Mouse (Mus musculus) heart, adult 10 weeks (tissue): ENCODE results near the gene Ccdc155. TPM values are rescaled to one million over a fixed set of nuclear protein-coding genes. Genes with fewer than 3 reads are reported as not detected.

ENCODE experiments used
- polyA plus RNA-seq: library from polyadenylated mRNA; stranded (reverse); fragments of 350-450 nt; fragmentation: Illumina TruSeq; extraction: RNeasy Lipid Tissue Mini Kit (QIAGEN cat#74804); gene quantifications from one replicate; pipeline ENCODE4 v1.2.3, GENCODE M21; 2014; ENCODE audit warnings: low read depth, low replicate concordance

Ccdc155 gene
- polyA plus RNA-seq, result not detected

GRCm38 (mm10) chr7:45204380-45205143 is at the start of gene Ccdc155:
Ccdc155 (minus strand) TSS chr7:45204892.

DNA sequence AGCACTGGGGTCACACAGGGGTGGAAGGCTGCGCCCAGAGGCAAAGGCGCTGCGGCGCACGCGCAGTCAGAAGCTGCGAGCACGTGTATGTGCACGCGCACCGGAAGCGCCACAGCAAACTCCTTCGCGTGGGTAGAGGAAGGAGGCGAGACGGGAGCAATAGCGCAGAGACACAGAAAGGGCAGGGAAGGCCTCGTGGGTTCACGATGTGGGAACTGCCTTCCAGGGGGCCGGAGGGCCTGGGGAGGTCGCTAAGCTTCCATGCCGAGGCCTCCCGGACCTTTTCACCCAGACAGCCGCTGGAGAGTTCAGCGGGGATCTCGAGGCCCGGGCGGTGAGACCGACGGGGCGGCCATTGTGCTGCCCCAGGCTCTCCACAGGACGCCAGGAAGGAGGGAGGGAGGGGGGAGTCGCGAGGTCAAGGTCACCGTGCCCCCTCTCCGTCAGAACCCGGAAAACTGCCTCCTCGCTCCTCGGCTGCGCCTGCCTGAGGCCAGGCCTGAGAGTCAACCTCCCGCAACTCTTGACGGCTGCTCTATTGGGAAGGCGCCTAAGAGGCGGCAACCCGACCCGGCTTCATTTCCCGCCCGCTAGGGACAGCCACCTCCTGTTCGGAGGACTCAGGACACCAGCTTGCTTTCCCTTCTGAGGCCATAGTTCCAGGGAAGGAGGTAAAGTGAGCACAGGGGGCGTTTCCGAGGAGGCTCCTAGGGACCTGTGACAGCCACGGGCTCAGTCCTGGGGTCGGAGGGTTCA is 36.1 kb upstream of the Ccdc155 start, which contains the start of gene Slc6a16:
Gene Slc6a16 (plus strand): TSS at position 453 of the 756 bp plus-strand sequence.

DNA sequence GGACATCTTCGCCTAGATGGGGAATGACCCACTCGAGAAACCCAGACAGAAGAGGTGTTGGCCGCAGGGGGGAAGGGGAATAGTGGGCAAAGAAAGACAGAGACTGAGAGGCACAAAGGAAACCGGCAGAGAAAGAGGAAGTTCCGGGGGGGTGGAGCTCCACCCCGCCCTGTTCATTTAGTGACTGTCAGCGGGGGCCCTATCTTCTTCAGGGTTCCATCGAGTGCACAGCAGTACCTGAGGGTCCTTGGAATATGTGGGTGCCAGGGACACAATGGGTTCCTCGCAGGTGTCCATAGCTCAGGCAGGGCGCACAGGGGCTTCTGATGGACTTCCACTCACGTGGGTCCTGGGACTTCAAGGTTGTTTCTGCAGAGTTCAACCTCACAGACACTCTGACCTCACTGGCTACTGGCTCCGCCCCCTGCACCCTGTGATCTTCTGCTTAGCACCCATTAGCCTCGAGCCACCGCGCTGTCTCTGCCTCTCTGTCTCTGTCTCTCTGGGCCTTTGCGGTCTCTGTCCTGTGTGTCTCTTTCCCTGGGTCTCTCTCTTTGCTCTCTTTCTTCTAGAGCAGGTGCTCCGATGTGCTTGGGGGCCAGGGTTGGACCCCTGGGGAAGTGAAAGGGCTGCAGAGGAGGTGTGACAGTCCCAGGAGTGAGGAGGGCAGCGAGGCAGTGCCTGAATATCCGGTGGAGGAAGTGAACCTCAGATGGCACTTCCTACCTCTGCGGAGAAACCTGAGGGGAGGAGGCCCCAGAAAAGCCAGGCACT is 34.2 kb upstream of the Ccdc155 start, which contains the start of gene Cd37:
Gene Cd37 (minus strand): TSS at position 393 of the 774 bp plus-strand sequence.

GRCm38 (mm10) chr7:45215673-45216441 is 11.2 kb upstream of the Ccdc155 start, which contains the start of gene Tead2:
Tead2 (plus strand) TSS chr7:45215753.

DNA sequence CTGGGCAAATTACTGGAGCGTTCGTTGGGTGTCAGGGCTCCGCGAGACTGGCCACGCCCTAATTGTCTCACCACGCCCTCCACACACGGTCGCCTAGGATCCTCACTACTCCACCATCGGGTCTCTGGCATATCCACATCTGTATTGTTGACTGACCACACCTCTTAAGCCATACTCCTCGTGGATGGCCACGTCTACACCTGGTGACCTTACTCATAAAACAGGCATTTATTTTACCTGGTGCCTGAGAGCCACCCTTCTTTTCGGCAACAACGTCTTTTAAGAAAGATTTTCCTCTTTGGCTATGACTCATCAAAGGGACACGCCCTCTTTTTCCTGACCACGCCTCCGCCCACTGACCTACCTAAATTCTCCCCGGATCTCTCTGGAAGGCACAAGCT is 7.2 kb upstream of the Ccdc155 start, which contains the start of gene Dkkl1:
Gene Dkkl1 (minus strand): TSS at position 297 of the 401 bp plus-strand sequence.

DNA sequence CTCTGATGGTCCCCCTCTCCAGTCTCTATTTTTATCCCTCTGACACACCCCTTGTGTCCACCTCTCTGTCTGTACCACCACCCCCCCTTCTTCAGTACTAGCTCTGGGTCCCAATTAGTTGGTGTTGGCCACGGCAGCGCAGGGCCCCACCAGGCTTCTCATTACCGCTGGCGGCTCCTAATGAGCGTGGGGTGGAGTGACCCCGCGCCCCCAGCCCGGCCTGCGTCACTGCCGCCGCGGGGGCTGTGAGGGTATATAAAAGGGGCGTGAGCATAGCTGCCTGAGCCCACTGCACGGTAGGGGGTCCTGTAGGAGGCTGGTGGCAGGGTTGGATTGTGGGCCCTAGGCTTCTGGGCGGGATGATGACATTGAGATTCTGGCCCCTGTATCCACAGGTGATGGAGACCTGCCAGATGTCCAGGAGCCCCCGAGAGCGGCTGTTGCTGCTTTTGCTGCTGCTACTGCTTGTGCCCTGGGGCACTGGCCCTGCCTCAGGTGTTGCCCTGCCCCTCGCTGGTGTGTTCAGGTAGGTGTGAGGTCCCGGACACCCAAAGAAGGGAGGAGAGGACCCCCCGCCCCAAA is 23.7 kb downstream of the Ccdc155 start, which contains the start of gene Pth2:
Gene Pth2 (plus strand): TSS at position 100 of the 582 bp plus-strand sequence.

DNA sequence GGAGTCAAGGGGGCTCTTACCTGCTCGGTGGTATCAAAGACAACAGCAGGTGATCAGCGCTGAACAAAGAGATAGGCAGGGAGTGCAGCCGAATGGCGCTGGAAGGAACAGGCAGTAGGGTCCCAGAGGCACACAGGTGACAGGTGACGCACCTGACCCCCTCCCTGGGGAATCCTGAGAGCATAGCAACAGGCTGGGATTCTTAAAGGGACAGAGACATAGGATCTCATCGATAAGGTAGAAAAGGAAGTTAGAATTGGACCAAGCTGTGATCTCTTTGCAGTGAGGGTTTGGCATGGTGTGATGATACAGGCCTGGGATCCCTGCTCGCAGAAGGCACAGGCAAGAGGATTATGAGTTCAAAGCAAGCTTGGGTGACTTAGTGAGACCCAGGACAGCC is 25.2 kb downstream of the Ccdc155 start, which contains the start of gene Gfy:
Gene Gfy (minus strand): TSS at position 101 of the 400 bp plus-strand sequence.

GRCm38 (mm10) chr7:45163735-45164490 is 40.8 kb downstream of the Ccdc155 start, which contains the start of gene Slc17a7:
Slc17a7 (plus strand) TSS chr7:45163949.

DNA sequence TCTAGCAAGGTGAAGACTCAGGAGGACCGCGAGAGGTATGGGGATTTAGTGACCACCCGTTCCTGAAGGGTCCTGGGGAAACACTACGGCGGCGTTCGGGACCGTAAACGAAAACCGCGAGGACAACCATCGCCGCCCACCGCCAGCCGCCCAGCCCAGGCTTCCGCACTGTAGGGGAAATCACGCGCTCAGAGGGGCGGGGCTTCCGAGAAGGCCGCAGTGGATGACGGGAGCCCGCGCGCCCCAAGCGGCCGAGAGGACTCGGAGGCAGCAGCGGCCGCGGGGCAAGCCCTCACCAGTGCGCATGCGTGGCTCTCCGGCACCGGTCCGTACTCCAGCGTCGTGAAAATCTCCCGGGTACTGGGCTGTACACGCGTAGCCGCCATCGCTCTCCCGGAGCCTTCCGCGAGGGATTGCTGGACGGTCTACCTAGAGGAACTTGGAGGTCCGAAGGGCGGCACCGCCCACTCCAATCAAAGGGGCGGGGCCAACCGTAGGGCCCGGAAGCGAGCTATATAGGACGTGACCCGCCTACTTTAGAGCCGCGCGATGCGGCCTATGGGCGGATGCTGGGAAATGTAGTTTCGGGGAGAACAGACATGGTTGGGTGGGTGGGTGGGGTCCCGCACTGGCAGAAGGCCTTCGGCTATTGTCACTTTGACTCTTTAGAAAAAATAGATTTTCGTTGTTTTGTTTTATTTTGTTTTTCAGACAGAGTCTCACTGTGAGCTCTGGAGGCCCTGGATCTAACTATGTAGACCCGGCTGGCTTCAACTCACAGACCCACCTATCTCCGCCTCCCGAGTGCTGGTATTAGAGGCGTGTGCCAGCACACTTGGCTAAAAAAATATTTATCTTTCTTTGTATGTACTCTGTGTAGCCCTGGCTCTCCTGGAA is 50.3 kb downstream of the Ccdc155 start, which contains the start of the genes Pih1d1 and Aldh16a1:
Gene Pih1d1 (plus strand): TSS at position 208 of the 897 bp plus-strand sequence.
Gene Aldh16a1 (minus strand): TSS at position 489 of the 897 bp plus-strand sequence.

DNA sequence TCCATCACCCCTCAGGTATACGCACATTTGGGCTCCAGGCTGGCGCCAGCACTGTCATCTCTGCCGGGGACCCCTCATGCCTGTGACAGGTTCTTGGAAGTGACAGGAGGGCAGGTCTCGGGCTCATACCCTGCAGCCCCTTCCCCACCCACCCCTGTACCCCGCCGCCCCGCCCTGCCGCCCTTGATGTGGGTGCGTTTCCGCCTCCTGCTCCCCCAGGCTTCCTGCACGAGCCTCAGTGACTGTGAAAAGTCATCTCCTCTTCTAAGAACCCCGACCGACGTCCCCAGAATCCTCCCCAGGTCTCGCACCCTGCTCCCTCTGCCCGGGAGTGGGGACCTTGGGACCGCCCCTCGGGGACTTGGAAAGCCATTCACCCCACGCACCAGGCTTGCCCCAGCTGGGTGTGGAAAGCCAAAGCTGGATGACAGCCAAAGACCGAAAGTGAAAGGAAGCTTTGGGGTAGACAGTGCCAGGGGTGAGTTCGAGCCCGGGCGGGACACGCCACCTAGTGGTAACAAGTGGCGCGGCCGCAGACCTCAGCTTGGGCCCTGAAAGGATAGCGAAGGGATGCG is 68.6 kb downstream of the Ccdc155 start, which contains the start of the genes Gm45713 and Flt3l:
Gene Gm45713 (minus strand): TSS at position 239 of the 575 bp plus-strand sequence.
Gene Flt3l (minus strand): TSS at position 440 of the 575 bp plus-strand sequence.

Other genes with a start within 250 kb of the Ccdc155 start
- gene Cpt1c, start 230.0 kb downstream of the Ccdc155 start, polyA plus RNA-seq, result 3.6 TPM
- gene Prmt1, start 218.3 kb downstream of the Ccdc155 start, polyA plus RNA-seq, result 114 TPM
- 72.3 TPM for gene Irf3, start 207.2 kb downstream of the Ccdc155 start, polyA plus RNA-seq
- 12.3 TPM for gene Bcl2l12, start 206.2 kb downstream of the Ccdc155 start, polyA plus RNA-seq
- gene Scaf1, start 188.5 kb downstream of the Ccdc155 start, polyA plus RNA-seq, result 34.5 TPM
- 57.4 TPM for gene Rras, start 186.9 kb downstream of the Ccdc155 start, polyA plus RNA-seq
- gene Prr12, start 152.0 kb downstream of the Ccdc155 start, polyA plus RNA-seq, result 13.2 TPM
- gene Nosip, start 142.5 kb downstream of the Ccdc155 start, polyA plus RNA-seq, result 40.7 TPM
- 12.4 TPM for gene Prrg2, start 142.2 kb downstream of the Ccdc155 start, polyA plus RNA-seq
- 40.8 TPM for gene Rcn3, start 112.7 kb downstream of the Ccdc155 start, polyA plus RNA-seq
- gene Fcgrt, start 101.0 kb downstream of the Ccdc155 start, polyA plus RNA-seq, result 83.1 TPM
- 641 TPM for gene Rps11, start 80.5 kb downstream of the Ccdc155 start, polyA plus RNA-seq
- 958 TPM for gene Rpl13a, start 76.1 kb downstream of the Ccdc155 start, polyA plus RNA-seq
- not detected for gene Gm45713, start 68.7 kb downstream of the Ccdc155 start, polyA plus RNA-seq
- gene Flt3l, start 68.5 kb downstream of the Ccdc155 start, polyA plus RNA-seq, result 21.0 TPM
- gene Pih1d1, start 50.6 kb downstream of the Ccdc155 start, polyA plus RNA-seq, result 41.4 TPM
- gene Aldh16a1, start 50.3 kb downstream of the Ccdc155 start, polyA plus RNA-seq, result 16.5 TPM
- 27.4 TPM for gene Slc17a7, start 40.9 kb downstream of the Ccdc155 start, polyA plus RNA-seq
- not detected for gene Gfy, start 25.3 kb downstream of the Ccdc155 start, polyA plus RNA-seq
- gene Pth2, start 23.9 kb downstream of the Ccdc155 start, polyA plus RNA-seq, result not detected
- not detected for gene Dkkl1, start 7.3 kb upstream of the Ccdc155 start, polyA plus RNA-seq
- gene Tead2, start 10.9 kb upstream of the Ccdc155 start, polyA plus RNA-seq, result 7.8 TPM
- 3.0 TPM for gene Cd37, start 34.2 kb upstream of the Ccdc155 start, polyA plus RNA-seq
- not detected for gene Slc6a16, start 36.2 kb upstream of the Ccdc155 start, polyA plus RNA-seq
- gene Slc6a21, start 72.6 kb upstream of the Ccdc155 start, polyA plus RNA-seq, result not detected
- 31.0 TPM for gene Trpm4, start 128.9 kb upstream of the Ccdc155 start, polyA plus RNA-seq
- gene Hrc, start 130.4 kb upstream of the Ccdc155 start, polyA plus RNA-seq, result 1,149 TPM
- 0.24 TPM for gene Ppfia3, start 162.1 kb upstream of the Ccdc155 start, polyA plus RNA-seq
- 1.2 TPM for gene Lin7b, start 165.7 kb upstream of the Ccdc155 start, polyA plus RNA-seq
- gene Snrnp70, start 190.8 kb upstream of the Ccdc155 start, polyA plus RNA-seq, result 154 TPM
- 4.3 TPM for gene Kcna7, start 200.8 kb upstream of the Ccdc155 start, polyA plus RNA-seq
- 0.24 TPM for gene Ntf5, start 208.8 kb upstream of the Ccdc155 start, polyA plus RNA-seq
- gene Lhb, start 215.9 kb upstream of the Ccdc155 start, polyA plus RNA-seq, result not detected
- gene Gys1, start 230.0 kb upstream of the Ccdc155 start, polyA plus RNA-seq, result 80.5 TPM
- 27.2 TPM for gene Ruvbl2, start 233.2 kb upstream of the Ccdc155 start, polyA plus RNA-seq